Mouse (Mus musculus) cerebellum, postnatal 25 days (tissue): ENCODE measurements around the gene Fv1.
"Not testable (repeated sequence)": the region's sequence is repeated elsewhere in the genome, so short reads cannot be mapped to it uniquely, and the experiment has no call there.

Experiments used
- DNase-seq, 2 experiments: peaks; one replicate each; pipeline ENCODE4 v3.0.0; 2021; ENCODE audit warnings: mixed read lengths in 2 of 2

The Fv1 gene

GRCm38 (mm10) chr4:147868450-147869031, at the start of gene Fv1, which contains the start of gene Miip:
TSS of gene Fv1 (plus strand) at chr4:147868979.
TSS of gene Miip (minus strand) at chr4:147868816.
- peak; percentile 89 to 93 for DNase-seq

- not testable (repeated sequence) for DNase-seq
Measured at GRCm38 (mm10) chr4:147819659-147820058, 49.1 kb upstream of the Fv1 start.

GRCm38 (mm10) chr4:147821414-147821813, 47.4 kb upstream of the Fv1 start:
- not testable (repeated sequence) for DNase-seq

DNA sequence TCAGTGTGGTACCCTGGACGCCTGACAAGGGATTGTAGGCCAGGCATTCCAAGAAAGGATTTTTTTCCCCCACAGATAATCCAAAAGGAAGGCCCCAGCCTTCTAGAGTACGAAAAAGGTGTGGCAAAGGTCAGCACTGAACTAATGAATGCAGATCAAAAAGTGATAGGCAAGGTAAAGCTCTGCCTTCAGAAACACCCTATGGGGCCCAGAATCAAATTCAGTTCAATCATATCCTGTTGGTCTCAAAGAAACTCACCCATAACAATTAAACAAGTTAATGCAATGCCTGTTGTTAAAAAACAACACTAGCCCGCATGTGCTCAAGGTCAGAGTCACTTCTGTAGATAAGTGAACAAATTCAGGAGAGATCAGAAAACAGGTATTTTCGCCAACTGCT, 44.4 kb upstream of the Fv1 start:
- DNase-seq: no peak

DNA sequence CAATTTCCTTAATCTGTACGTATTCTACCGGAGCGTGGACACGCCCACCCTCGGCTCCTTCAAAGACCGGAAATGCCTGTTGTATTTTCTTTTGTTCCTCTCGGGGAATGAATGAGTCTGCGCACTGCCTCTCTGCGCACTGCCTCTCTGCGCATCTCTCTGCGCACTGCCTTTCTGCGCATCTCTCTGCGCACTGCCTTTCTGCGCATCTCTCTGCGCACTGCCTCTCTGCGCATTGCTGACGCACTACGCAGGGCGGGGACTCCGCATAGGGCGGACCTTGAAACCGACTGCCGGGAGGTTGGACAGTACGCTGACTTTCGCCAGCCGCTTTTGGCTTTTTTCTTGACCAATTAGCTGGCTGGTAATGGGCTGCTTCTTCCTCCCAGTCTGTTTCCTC, 29.5 kb upstream of the Fv1 start:
- DNase-seq: peak; percentile 40 to 67

GRCm38 (mm10) chr4:147842871-147843270, 25.9 kb upstream of the Fv1 start:
- no peak for DNase-seq

DNA sequence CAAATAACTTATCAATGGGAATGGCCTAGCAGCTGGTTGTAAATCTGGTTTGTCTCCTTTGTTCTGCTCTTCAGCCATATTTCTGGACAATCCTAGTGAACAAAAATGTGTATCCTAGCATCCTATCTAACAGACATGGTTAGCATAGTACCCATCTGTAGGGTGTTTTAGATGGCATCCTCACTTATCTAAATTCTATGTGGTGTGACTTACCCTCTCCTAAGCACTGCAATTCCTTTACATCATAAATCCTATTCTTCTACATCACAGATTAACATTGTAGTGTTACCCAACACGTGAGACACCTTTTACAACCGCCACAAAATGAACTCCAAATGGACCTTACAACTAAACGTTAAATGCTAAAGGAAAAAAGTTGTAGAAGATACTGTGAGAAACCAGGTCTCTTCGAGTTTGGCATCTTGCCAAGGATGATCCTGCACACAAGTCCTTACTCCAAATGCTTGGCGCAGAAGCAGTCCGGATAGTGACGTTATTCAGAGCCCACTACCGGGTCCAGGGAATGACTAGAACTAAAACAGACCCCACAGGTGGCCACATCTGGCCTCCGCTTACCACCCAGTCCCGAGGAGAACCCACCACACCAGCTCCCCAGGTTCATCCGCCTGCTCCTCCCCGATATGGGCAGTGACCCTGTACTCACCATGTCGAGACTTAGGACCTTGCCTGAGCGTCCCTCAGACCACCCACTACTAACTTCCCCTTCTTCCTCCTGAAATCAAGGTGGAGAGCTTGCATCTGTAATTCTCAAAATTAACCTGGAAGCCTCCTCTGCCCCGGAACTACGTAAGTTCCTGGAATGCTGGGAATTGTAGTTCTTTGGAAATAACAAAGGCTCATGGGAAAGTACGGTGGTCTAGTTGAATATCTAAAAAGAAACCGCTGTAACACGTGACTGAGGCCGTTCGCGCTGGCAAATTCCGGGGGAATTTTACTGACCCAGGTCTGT, 20.9 kb upstream of the Fv1 start, which contains the start of gene Zfp933:
TSS of gene Zfp933 (minus strand) at position 753 of the 970 bp plus-strand sequence.
- DNase-seq: peak; percentile 64 to 72

DNA sequence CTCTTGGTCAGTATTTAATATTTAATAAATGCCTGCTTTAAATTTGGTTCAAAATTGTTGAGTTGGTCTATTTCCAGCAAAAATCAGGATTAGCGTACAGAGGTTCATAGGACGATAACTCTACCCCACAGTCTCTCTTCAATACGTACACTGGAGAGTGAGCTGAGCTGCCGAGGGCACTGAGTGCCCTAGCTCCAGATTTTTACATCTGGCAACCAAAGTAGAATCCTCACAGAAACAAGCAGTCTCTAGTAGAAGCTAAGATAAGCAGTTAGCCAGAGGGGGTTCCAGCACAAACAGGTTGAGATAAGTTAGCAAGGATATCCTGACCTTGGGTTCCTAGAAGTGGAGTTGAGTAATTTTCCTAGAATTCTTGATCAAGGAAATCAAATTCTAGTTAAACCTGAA, 20.2 kb upstream of the Fv1 start:
- DNase-seq: no peak

DNA sequence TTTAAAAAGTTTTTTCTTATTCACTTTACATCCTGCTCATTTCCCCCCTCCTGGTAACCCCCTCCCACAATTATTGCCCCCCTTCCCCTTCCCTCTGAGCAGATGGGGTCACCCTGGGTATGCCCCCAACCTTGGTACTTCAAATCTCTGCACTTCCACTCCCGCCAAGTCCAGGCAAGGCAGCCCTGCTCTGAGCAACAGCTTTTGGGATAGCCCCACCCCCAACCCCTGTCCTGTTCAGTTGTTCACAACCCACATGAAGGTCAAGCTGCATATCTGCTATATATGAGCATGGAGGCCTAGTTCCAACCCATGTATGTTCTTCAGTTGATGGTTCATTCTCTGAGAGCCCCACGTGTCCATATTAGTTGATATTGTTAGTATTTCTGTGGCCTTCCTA, 18.0 kb upstream of the Fv1 start:
- no peak for DNase-seq

GRCm38 (mm10) chr4:147862051-147862450, 6.7 kb upstream of the Fv1 start:
- DNase-seq: no peak

GRCm38 (mm10) chr4:147865651-147866050, 3.1 kb upstream of the Fv1 start:
- no peak for DNase-seq

GRCm38 (mm10) chr4:147866056-147866455, 2.7 kb upstream of the Fv1 start:
- no peak for DNase-seq

DNA sequence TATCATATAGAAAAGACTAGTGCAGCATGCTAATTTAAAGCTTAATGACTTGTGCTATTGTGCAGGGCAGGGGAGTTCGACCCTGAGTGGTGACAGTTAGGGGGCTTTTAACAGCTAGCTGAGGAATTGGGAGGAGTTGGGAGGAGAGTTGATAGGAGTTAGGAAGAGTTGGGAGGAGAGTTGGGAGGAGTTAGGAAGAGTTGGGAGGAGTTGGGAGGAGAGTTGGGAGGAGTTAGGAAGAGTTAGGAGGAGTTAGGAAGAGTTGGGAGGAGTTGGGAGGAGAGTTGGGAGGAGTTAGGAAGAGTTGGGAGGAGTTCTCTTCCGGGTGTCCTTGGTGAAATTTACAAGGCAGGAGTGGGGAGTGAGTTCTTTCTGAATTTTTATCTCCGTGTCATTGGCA, 2.0 kb upstream of the Fv1 start:
- not testable (repeated sequence) for DNase-seq

- no peak for DNase-seq
Measured at GRCm38 (mm10) chr4:147867563-147868449, 973 bp upstream of the Fv1 start.

DNA sequence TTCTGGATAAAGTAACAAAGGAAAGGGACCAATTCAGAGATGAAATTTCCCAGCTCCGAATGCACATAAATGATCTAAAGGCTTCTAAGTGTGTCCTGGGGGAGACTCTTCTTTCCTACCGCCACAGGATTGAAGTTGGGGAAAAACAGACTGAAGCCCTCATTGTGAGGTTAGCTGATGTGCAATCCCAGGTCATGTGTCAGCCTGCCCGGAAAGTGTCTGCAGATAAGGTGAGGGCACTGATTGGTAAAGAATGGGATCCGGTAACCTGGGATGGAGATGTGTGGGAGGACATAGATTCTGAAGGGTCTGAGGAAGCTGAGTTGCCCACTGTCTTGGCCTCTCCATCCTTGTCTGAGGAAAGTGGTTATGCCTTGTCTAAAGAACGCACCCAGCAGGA, 459 bp downstream of the Fv1 start:
- DNase-seq: no peak

DNA sequence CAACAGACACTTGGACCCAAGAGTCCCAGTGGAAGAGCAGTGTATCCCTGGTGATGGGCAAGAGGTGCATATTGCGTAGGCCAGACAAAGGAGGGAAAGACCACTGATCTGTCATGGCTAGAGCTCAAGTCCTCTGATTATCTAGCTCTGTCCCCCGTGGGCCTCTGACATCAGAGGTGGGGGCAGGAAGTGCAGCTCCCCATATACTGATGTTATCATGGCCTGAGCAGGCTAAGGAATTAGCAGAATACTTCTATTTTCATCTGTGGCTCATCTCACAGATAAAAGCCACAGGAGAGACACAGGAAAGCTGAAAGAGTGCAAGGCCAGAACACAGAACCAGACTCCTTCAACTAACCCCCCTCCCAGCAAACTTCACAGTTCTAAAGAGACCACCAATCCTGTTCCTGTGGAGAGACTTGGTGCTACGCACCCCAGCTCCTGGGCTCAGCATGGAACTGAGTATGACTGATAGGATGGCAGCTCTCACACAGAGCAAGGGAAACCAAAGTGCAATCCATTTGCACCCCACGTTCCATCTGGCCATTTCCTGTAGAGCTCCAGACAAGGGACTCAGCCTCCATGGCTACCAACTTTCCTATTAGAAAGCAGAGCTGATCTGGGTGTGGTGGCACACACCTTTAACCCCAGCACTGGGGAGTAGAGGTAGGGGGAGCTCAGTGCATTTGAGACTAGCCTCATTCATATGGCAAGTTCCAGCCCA, 7.2 kb downstream of the Fv1 start:
- no peak for DNase-seq

GRCm38 (mm10) chr4:147878537-147878936, 9.8 kb downstream of the Fv1 start:
- no peak for DNase-seq

DNA sequence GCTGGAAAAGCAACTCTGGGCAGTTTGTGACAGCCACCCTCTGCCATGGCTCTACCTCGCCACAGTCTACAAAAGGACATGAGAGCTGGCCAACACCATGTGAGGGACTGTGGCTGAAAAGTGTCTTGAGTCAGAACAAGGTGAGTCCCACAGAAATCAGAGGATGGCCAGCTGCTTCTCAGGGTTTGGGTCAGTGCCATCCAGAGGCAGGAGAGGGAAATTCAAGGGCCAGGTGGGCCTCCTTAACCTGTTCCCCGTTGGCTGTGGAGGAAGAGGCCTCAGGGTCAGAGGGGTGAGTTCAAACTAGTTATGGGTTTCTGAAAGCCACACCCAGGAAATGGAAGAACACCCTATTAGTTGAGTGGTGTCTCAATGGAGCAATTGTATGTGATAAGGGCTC, 10.7 kb downstream of the Fv1 start:
- DNase-seq: no peak

GRCm38 (mm10) chr4:147879865-147880264, 11.1 kb downstream of the Fv1 start:
- no peak for DNase-seq

DNA sequence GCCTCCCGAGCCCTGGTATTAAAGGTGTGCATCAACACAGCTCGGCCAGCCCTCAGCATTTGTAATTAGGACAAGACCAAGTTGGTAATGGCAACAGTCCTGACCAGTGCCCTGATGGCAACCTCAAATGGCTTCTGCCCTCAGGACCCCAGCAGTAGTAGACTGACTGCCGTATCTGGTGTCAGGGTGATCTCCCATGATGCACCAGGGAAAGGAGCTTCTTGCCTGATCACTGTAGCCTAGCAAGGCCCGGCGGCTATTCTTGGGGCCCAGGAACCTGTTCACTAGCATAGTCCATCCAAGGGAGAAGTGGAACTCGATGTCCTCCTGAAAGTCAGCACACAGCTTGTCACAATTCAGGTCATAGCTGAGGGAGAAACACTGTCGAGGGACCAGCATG, 13.0 kb downstream of the Fv1 start:
- DNase-seq: no peak

- DNase-seq: no peak
Measured at GRCm38 (mm10) chr4:147883041-147883440, 14.3 kb downstream of the Fv1 start.

- no peak for DNase-seq
Measured at GRCm38 (mm10) chr4:147884138-147884537, 15.4 kb downstream of the Fv1 start.
